In genomic region chr13:45204856-45205255, GRCm38 (mm10) we compare ENCODE assay signal across 13 mouse cellular contexts.
A peak's percentile ranks its signal among the peaks of the same experiment; 100 is the strongest.
DNase-seq lines count a peak whose midpoint lies in the region; ATAC-seq and TF ChIP-seq lines count a peak whose summit lies in the region.
"Had no signal": no experiment of that assay in that cellular context is flagged by ENCODE, and none has a peak within 500 bp of the region (broad histone marks: within the 10 kb centered on the region; RNA-seq: fewer than 3 reads in every experiment).

No protein-coding gene starts in this region.

- H3K27ac ChIP-seq in kidney, adult 2 months (ENCODE audit: insufficient read depth, low read depth, low read length), result no peak overlapping the region
- H3K27ac ChIP-seq in neural tube, embryonic 13.5 days (replicated peaks), result 0 out of 2 replicates have a peak overlapping the region, but pooled peaks have one; percentile 2
- no peak overlapping the region for H3K27ac ChIP-seq in neural tube, embryonic 15.5 days (replicated peaks)
- H3K27ac ChIP-seq in intestine, embryonic 15.5 days, result no peak overlapping the region
- H3K27ac ChIP-seq: embryonic facial prominence, embryonic 13.5 days; liver, embryonic 15.5 days had no signal

- no peak for TF ChIP-seq CTCF in kidney, adult 2 months (conservative IDR thresholded peaks at IDR 0.05; ENCODE audit: insufficient read depth, insufficient read length, low read depth, low read length)

- TF ChIP-seq POLR2A in kidney, adult 2 months (IDR thresholded peaks at IDR 0.05; ENCODE audit: low read depth, low read length), result no peak

- no peaks in the 10 kb centered on the region for H3K9me3 ChIP-seq in neural tube, embryonic 13.5 days
- no peaks in the 10 kb centered on the region for H3K9me3 ChIP-seq in neural tube, embryonic 15.5 days (replicated peaks)
- H3K9me3 ChIP-seq in intestine, embryonic 15.5 days, result no peaks in the 10 kb centered on the region
- H3K9me3 ChIP-seq: embryonic facial prominence, embryonic 13.5 days; heart, embryonic 12.5 days; liver, embryonic 15.5 days had no signal

- H3K27me3 ChIP-seq in kidney, adult 2 months (replicated peaks; ENCODE audit: control insufficient read depth, insufficient read depth, low read length), result no peaks in the 10 kb centered on the region
- H3K27me3 ChIP-seq in neural tube, embryonic 13.5 days, result no peaks in the 10 kb centered on the region
- H3K27me3 ChIP-seq in neural tube, embryonic 15.5 days (replicated peaks), result no peaks in the 10 kb centered on the region
- no peaks in the 10 kb centered on the region for H3K27me3 ChIP-seq in intestine, embryonic 15.5 days (replicated peaks)
- H3K27me3 ChIP-seq: embryonic facial prominence, embryonic 13.5 days; heart, embryonic 12.5 days had no signal

- no peaks in the 10 kb centered on the region for H3K4me1 ChIP-seq in kidney, adult 2 months (ENCODE audit: control insufficient read depth, insufficient read depth, low read length)
- H3K4me1 ChIP-seq in neural tube, embryonic 13.5 days (replicated peaks), result 0 out of 2 replicates have a peak, but pooled peaks cover 5% of the 10 kb centered on the region
- no peaks in the 10 kb centered on the region for H3K4me1 ChIP-seq in neural tube, embryonic 15.5 days
- H3K4me1 ChIP-seq in intestine, embryonic 15.5 days (replicated peaks), result 0 out of 2 replicates have a peak, but pooled peaks cover 2% of the 10 kb centered on the region
- H3K4me1 ChIP-seq: embryonic facial prominence, embryonic 13.5 days; heart, embryonic 12.5 days; liver, embryonic 15.5 days had no signal

- H3K4me2 ChIP-seq in neural tube, embryonic 13.5 days, result no peak overlapping the region
- no peak overlapping the region for H3K4me2 ChIP-seq in neural tube, embryonic 15.5 days
- H3K4me2 ChIP-seq in intestine, embryonic 15.5 days (replicated peaks), result no peak overlapping the region
- H3K4me2 ChIP-seq: embryonic facial prominence, embryonic 13.5 days; heart, embryonic 12.5 days; liver, embryonic 15.5 days had no signal

- 70% methylated on average over 6 of the region's 6 CpGs for WGBS in kidney, adult 2 months
- WGBS in neural tube, embryonic 13.5 days, result 57% methylated on average over 6 of the region's 6 CpGs
- WGBS in neural tube, embryonic 15.5 days, result 49% methylated on average over 6 of the region's 6 CpGs
- 65% methylated on average over 6 of the region's 6 CpGs for WGBS in intestine, embryonic 15.5 days

- H3K9ac ChIP-seq in neural tube, embryonic 13.5 days, result no peak overlapping the region
- no peak overlapping the region for H3K9ac ChIP-seq in neural tube, embryonic 15.5 days (replicated peaks)
- H3K9ac ChIP-seq in intestine, embryonic 15.5 days, result no peak overlapping the region
- H3K9ac ChIP-seq: embryonic facial prominence, embryonic 13.5 days; heart, embryonic 12.5 days; liver, embryonic 15.5 days had no signal

- peak; percentile 45 for DNase-seq in kidney, postnatal 14 days
- no peak for DNase-seq in kidney, adult 2 months
- DNase-seq in lung, postnatal 10 days, result peak; percentile 33
- no peak for DNase-seq in retina, postnatal 1 day
- no peak for DNase-seq in testis, postnatal 10 days (ENCODE audit: low spot score)
- DNase-seq: cerebellum, adult 18-20 months had no signal

- no peak for ATAC-seq in neural tube, embryonic 13.5 days (ENCODE audit: low read depth)
- no peak for ATAC-seq in neural tube, embryonic 15.5 days (ENCODE audit: low FRiP score)
- ATAC-seq in intestine, embryonic 15.5 days, result no peak
- ATAC-seq: inflammation-experienced regulatory T-cells, adult 6 months had no signal

- no peaks in the 10 kb centered on the region for H3K36me3 ChIP-seq in kidney, adult 2 months (ENCODE audit: control insufficient read depth, insufficient read depth, low read length)
- no peaks in the 10 kb centered on the region for H3K36me3 ChIP-seq in neural tube, embryonic 13.5 days
- no peaks in the 10 kb centered on the region for H3K36me3 ChIP-seq in neural tube, embryonic 15.5 days
- H3K36me3 ChIP-seq in intestine, embryonic 15.5 days, result no peaks in the 10 kb centered on the region
- H3K36me3 ChIP-seq: embryonic facial prominence, embryonic 13.5 days; heart, embryonic 12.5 days; liver, embryonic 15.5 days had no signal

- H3K4me3 ChIP-seq in kidney, adult 2 months (ENCODE audit: insufficient read depth, low read depth, low read length), result no peak overlapping the region
- no peak overlapping the region for H3K4me3 ChIP-seq in neural tube, embryonic 13.5 days
- no peak overlapping the region for H3K4me3 ChIP-seq in neural tube, embryonic 15.5 days (replicated peaks)
- no peak overlapping the region for H3K4me3 ChIP-seq in intestine, embryonic 15.5 days (replicated peaks)
- H3K4me3 ChIP-seq: embryonic facial prominence, embryonic 13.5 days; heart, embryonic 12.5 days; liver, embryonic 15.5 days had no signal

Comparison
In these comparisons a context has a peak if more than half of its experiments do, and no peak if none do; other contexts are left out.
1. DNase-seq: peak in kidney, postnatal 14 days (single experiment) and lung, postnatal 10 days (single experiment); none in kidney, adult 2 months (single experiment), retina, postnatal 1 day (single experiment) and testis, postnatal 10 days (single experiment).